Mouse (Mus musculus): ENCODE measurements around the gene Gm12569. TPM values are rescaled to one million over a fixed set of nuclear protein-coding genes. Genes with fewer than 3 reads are reported as not detected.

The Gm12569 gene
- not detected in 2 replicates for polyA plus RNA-seq (2012; rRNA removed)
- polyA plus RNA-seq (2014; fragmentation: Nextera tagmentation; extraction: Ambion mirVana), result not detected in 2 replicates

- Histone ChIP-seq H3K9ac (replicated peaks) (no peak within 1 kb of the TSS), H3K4me3 (ENCODE audit: insufficient read depth in 1 of 2, low read depth in 2 of 2, low read length in 2 of 2) (no peak within 1 kb of the TSS), H3K36me3 (replicated peaks; ENCODE audit: control insufficient read depth, insufficient read depth, low read depth) (no peaks in the 10 kb centered on the region), H3K27ac (no peak within 1 kb of the TSS), H3K4me1 (replicated peaks; ENCODE audit: control insufficient read depth in 2 of 2, insufficient read depth in 2 of 2, low read length in 1 of 2) (no peaks in the 10 kb centered on the region), H3K4me2 (ENCODE audit: low read depth) (no peak within 1 kb of the TSS), H3K9me3 (ENCODE audit: control insufficient read depth, low read length) (no peaks in the 10 kb centered on the region), H3K27me3 (ENCODE audit: control insufficient read depth, insufficient read depth, low read length) (no peaks in the 10 kb centered on the region)
- no peak for ATAC-seq (ENCODE audit: insufficient read depth)
- 74% methylated on average over 11 of the region's 11 CpGs for WGBS (ENCODE audit: insufficient replicate concordance)
- TF ChIP-seq CTCF (IDR thresholded peaks at IDR 0.05; ENCODE audit: low read depth) (no peak), EP300 (IDR thresholded peaks at IDR 0.05; ENCODE audit: low read depth) (no peak)
- no peak for DNase-seq (ENCODE audit: low read depth in 3 of 3, low spot score in 3 of 3)
Observed at GRCm38 (mm10) chr11:51220308-51220707, at the start of gene Gm12569. TSS of gene Gm12569 (plus strand) at chr11:51220473.

DNA sequence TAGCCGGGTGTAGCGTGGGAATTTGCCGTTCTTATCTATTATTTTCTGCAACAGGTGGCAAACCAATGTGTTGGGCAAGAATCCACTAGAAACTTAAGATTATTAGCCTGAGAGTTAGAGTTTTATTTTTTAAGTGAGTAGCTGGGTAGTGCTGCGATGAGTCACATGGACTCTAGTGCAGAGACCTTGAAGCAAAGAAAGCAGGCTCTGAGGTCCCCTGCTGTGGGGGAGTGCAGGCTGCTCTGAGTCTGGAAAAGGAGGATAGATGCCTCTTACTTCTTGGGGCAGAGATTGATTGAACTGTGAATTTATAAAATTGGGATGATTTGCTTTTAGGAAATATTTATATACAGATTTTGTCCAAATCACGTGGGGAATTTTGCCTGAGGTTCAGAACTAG, 17.5 kb upstream of the Gm12569 start:
- Histone ChIP-seq H3K36me3 (replicated peaks; ENCODE audit: control insufficient read depth, insufficient read depth, low read depth) (no peaks in the 10 kb centered on the region), H3K9ac (replicated peaks) (no peak overlapping the region), H3K27me3 (ENCODE audit: control insufficient read depth, insufficient read depth, low read length) (no peaks in the 10 kb centered on the region), H3K4me1 (replicated peaks; ENCODE audit: control insufficient read depth in 2 of 2, insufficient read depth in 2 of 2, low read length in 1 of 2) (no peaks in the 10 kb centered on the region), H3K27ac (no peak overlapping the region), H3K4me2 (ENCODE audit: low read depth) (no peak overlapping the region), H3K9me3 (ENCODE audit: control insufficient read depth, low read length) (no peaks in the 10 kb centered on the region), H3K4me3 (ENCODE audit: insufficient read depth in 1 of 2, low read depth in 2 of 2, low read length in 2 of 2) (no peak overlapping the region)
- ATAC-seq (ENCODE audit: insufficient read depth), result no peak
- 65% methylated on average over 5 of the region's 5 CpGs for WGBS (ENCODE audit: insufficient replicate concordance)
- no peak for DNase-seq (ENCODE audit: low read depth in 3 of 3, low spot score in 3 of 3)
- TF ChIP-seq CTCF (IDR thresholded peaks at IDR 0.05; ENCODE audit: low read depth) (no peak), EP300 (IDR thresholded peaks at IDR 0.05; ENCODE audit: low read depth) (no peak)

GRCm38 (mm10) chr11:51207758-51208157, 12.5 kb upstream of the Gm12569 start:
- Histone ChIP-seq H3K4me3 (ENCODE audit: insufficient read depth in 1 of 2, low read depth in 2 of 2, low read length in 2 of 2) (no peak overlapping the region), H3K9ac (replicated peaks) (no peak overlapping the region), H3K36me3 (replicated peaks; ENCODE audit: control insufficient read depth, insufficient read depth, low read depth) (no peaks in the 10 kb centered on the region), H3K27ac (no peak overlapping the region), H3K27me3 (ENCODE audit: control insufficient read depth, insufficient read depth, low read length) (no peaks in the 10 kb centered on the region), H3K4me2 (ENCODE audit: low read depth) (no peak overlapping the region), H3K4me1 (replicated peaks; ENCODE audit: control insufficient read depth in 2 of 2, insufficient read depth in 2 of 2, low read length in 1 of 2) (no peaks in the 10 kb centered on the region), H3K9me3 (ENCODE audit: control insufficient read depth, low read length) (no peaks in the 10 kb centered on the region)
- ATAC-seq (ENCODE audit: insufficient read depth) (no peak), DNase-seq (ENCODE audit: low read depth in 3 of 3, low spot score in 3 of 3) (no peak)
- TF ChIP-seq EP300 (IDR thresholded peaks at IDR 0.05; ENCODE audit: low read depth), result no peak
- no peak for TF ChIP-seq CTCF (IDR thresholded peaks at IDR 0.05; ENCODE audit: low read depth)
- WGBS (ENCODE audit: insufficient replicate concordance), result 62% methylated on average over 3 of the region's 3 CpGs

DNA sequence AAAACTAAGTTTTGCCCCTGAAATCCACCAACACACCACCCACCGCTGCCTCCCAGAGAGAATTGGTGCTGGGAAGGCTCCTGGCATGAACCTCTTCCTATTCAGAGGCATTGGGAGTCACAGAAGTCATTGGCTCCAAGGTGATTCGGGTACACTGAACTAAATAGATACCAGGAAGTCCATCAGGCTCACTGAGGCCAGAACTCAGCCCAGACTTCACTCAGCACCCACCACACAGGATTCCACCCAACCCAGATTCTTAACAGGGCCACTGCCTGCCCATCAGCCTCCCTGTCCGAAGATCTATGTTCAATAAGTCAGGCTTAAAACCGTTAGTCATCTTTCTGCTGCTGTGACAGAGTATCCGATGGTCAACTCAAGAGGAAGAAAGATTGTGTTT, 8.8 kb upstream of the Gm12569 start:
- WGBS (ENCODE audit: insufficient replicate concordance), result 58% methylated on average over 5 of the region's 5 CpGs
- DNase-seq (ENCODE audit: low read depth in 3 of 3, low spot score in 3 of 3), result no peak

DNA sequence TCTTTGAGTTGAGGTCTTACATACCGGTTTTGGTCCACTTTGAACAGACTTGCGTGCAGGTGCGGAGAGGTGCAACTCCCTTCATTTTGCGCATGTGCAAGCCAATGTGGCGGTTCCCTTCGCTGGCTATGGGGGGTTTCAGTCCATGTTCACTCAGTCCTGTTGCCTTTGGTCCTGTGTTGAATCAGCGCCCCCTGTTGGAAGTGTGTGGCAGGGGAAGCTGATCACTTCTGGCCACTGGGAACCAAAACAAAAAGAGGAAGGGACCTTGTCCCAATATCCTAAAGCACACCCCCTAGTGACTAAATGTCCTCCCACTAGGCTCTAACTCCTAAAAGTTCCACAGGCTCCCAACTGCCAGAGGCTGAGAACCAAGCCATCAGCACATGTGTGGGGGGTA, 6.3 kb upstream of the Gm12569 start:
- 69% methylated on average over 7 of the region's 7 CpGs for WGBS (ENCODE audit: insufficient replicate concordance)
- ATAC-seq (ENCODE audit: insufficient read depth) (no peak), DNase-seq (ENCODE audit: low read depth in 3 of 3, low spot score in 3 of 3) (no peak)

More for the DNA sequence above, 8.8 kb upstream of the Gm12569 start:
- ATAC-seq (ENCODE audit: insufficient read depth), result no peak
- Histone ChIP-seq H3K9me3 (ENCODE audit: control insufficient read depth, low read length) (no peaks in the 10 kb centered on the region), H3K27ac (no peak overlapping the region), H3K4me3 (ENCODE audit: insufficient read depth in 1 of 2, low read depth in 2 of 2, low read length in 2 of 2) (no peak overlapping the region), H3K9ac (replicated peaks) (no peak overlapping the region), H3K4me2 (ENCODE audit: low read depth) (no peak overlapping the region), H3K36me3 (replicated peaks; ENCODE audit: control insufficient read depth, insufficient read depth, low read depth) (no peaks in the 10 kb centered on the region), H3K27me3 (ENCODE audit: control insufficient read depth, insufficient read depth, low read length) (no peaks in the 10 kb centered on the region), H3K4me1 (replicated peaks; ENCODE audit: control insufficient read depth in 2 of 2, insufficient read depth in 2 of 2, low read length in 1 of 2) (no peaks in the 10 kb centered on the region)
- TF ChIP-seq CTCF (IDR thresholded peaks at IDR 0.05; ENCODE audit: low read depth) (no peak), EP300 (IDR thresholded peaks at IDR 0.05; ENCODE audit: low read depth) (no peak)

More for the DNA sequence above, 6.3 kb upstream of the Gm12569 start:
- Histone ChIP-seq H3K27me3 (ENCODE audit: control insufficient read depth, insufficient read depth, low read length) (no peaks in the 10 kb centered on the region), H3K9ac (replicated peaks) (no peak overlapping the region), H3K9me3 (ENCODE audit: control insufficient read depth, low read length) (no peaks in the 10 kb centered on the region), H3K4me2 (ENCODE audit: low read depth) (no peak overlapping the region), H3K4me1 (replicated peaks; ENCODE audit: control insufficient read depth in 2 of 2, insufficient read depth in 2 of 2, low read length in 1 of 2) (no peaks in the 10 kb centered on the region), H3K36me3 (replicated peaks; ENCODE audit: control insufficient read depth, insufficient read depth, low read depth) (no peaks in the 10 kb centered on the region), H3K27ac (no peak overlapping the region), H3K4me3 (ENCODE audit: insufficient read depth in 1 of 2, low read depth in 2 of 2, low read length in 2 of 2) (no peak overlapping the region)
- 0 out of 2 replicates have a peak, but pooled peaks have one; percentile 36 for TF ChIP-seq CTCF (IDR thresholded peaks at IDR 0.05; ENCODE audit: low read depth)
- no peak for TF ChIP-seq EP300 (IDR thresholded peaks at IDR 0.05; ENCODE audit: low read depth)

Data from liver, embryonic 14.5 days (tissue).